Mouse (Mus musculus): ENCODE measurements around the gene Gba.
"Not testable (repeated sequence)": the region's sequence is repeated elsewhere in the genome, so short reads cannot be mapped to it uniquely, and the experiment has no call there.

Gene Gba

DNA sequence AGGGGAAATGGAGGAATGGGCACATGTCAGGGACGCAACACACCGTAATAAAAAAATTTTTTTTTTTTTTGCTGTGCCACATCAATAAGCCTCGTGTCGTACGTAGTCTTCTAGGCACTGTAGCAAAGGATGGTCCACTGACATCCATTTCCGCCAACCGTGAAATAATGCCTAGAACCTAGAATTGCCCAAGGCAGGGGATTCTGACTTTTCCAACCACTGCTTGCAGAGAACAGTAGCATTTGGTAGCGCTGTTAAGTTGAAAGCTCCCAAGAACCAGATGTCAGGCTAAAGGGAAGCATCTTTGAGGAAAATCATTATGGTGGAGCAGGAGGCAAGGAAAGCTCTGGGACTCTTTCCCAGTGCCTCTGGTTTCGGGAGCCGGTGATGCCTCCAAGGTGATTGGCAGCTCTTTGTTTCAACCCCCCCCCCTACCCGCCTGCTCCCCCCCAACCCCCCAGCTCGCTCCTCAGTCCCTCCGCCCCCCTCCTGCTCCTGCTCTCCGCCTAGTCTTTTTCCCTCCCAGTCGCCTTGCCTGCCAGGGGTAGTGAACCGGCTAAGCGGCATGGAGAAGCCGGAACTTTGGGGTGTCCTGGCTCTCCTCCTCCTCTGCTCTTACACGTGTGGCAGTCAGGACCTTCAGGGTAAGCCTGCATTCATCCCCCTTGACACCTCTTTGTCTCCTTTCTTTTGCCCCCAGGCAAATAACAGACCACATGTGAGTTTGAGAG is 12.1 kb downstream of the Gba start, which contains the start of gene Thbs3:
Gene Thbs3, plus strand, starts transcription at position 500 of the 731 bp plus-strand sequence.
- DNase-seq (ENCODE audit: low spot score) = no peak

GRCm38 (mm10) chr3:89215853-89216252 is 13.1 kb downstream of the Gba start:
- peak; percentile 91 for DNase-seq (ENCODE audit: low spot score)

GRCm38 (mm10) chr3:89216407-89216806 is 13.7 kb downstream of the Gba start:
- DNase-seq (ENCODE audit: low spot score) = not testable (repeated sequence)

GRCm38 (mm10) chr3:89218271-89218670 is 15.5 kb downstream of the Gba start:
- DNase-seq (ENCODE audit: low spot score) = peak; percentile 85

GRCm38 (mm10) chr3:89219546-89219945 is 16.8 kb downstream of the Gba start:
- DNase-seq (ENCODE audit: low spot score) = no peak

DNA sequence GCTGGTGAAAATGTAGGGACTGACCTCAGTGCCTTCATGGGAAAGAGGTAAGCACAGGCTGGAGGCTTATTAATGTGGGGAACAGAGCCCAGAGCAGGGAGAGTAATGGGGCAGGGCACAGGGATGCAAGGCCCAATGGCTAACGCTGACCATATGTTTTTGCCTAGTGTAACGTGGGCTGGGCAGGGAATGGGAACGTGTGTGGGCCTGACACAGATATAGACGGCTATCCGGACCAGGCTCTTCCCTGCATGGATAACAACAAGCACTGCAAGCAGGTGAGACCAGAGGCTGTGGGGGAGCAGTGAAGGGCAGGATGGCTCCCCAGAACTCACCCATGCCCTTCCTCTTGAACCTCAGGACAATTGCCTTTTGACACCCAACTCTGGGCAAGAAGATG is 18.4 kb downstream of the Gba start:
- no peak for DNase-seq (ENCODE audit: low spot score)

DNA sequence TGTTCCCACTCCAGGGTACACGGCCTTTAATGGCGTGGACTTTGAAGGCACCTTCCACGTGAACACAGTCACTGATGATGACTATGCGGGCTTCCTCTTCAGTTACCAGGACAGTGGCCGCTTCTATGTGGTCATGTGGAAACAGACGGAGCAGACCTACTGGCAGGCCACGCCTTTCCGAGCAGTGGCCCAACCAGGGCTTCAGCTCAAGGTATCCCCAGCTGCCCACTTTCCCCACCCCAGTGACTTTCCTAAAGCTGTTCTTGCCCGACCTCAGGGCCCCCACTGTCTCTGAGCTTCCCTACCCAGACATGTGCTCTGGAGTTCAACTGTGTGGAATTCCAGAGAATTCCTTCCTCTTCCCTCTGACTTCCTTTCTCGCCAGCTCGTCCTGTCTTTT is 22.1 kb downstream of the Gba start:
- no peak for DNase-seq (ENCODE audit: low spot score)

GRCm38 (mm10) chr3:89225321-89225815 is 22.6 kb downstream of the Gba start:
- DNase-seq (ENCODE audit: low spot score) = no peak

DNA sequence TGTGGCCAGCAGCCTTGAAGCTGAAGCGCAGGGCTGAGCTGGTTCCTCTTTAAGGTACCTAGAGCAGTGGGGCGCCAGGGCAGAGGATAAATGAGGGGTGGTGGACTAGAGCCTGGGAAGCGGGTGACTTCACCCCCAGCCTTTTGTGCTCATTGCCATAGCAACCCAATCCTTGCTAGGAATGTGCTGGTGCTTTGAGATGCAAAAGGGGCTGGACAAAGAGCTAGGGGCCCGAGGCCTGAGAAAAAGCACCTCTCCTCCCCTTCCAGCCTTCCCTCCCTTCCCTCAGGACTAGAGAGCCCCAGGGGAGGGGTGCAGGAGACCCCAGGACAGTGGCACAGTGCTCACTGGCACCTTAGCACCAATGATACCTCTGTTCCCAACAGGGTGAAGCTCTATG is 23.2 kb downstream of the Gba start:
- no peak for DNase-seq (ENCODE audit: low spot score)

GRCm38 (mm10) chr3:89226361-89226760 is 23.6 kb downstream of the Gba start:
- no peak for DNase-seq (ENCODE audit: low spot score)

DNA sequence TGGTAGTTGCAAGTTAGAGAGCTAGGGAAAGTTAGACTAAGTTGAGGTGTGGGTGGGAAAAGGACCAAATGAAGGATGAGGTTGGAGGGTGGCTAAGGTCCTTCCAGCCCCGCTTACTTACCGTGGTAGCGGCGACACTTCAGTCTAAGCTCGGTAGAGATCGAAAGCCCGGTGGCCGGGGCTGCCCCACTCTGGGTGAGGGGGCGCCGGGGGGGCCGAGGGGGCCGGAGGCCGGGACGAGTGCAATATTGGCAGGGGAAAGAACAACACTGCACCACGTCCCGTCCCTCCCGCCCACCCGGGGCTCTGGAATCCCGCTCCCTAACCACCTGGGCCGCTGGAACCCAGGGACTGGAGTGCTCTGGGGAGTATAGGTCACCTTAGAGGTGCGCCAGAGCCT is 24.2 kb downstream of the Gba start, which contains the start of gene Mtx1:
Gene Mtx1, minus strand, starts transcription at position 189 of the 400 bp plus-strand sequence.
- no peak for DNase-seq (ENCODE audit: low spot score)

DNA sequence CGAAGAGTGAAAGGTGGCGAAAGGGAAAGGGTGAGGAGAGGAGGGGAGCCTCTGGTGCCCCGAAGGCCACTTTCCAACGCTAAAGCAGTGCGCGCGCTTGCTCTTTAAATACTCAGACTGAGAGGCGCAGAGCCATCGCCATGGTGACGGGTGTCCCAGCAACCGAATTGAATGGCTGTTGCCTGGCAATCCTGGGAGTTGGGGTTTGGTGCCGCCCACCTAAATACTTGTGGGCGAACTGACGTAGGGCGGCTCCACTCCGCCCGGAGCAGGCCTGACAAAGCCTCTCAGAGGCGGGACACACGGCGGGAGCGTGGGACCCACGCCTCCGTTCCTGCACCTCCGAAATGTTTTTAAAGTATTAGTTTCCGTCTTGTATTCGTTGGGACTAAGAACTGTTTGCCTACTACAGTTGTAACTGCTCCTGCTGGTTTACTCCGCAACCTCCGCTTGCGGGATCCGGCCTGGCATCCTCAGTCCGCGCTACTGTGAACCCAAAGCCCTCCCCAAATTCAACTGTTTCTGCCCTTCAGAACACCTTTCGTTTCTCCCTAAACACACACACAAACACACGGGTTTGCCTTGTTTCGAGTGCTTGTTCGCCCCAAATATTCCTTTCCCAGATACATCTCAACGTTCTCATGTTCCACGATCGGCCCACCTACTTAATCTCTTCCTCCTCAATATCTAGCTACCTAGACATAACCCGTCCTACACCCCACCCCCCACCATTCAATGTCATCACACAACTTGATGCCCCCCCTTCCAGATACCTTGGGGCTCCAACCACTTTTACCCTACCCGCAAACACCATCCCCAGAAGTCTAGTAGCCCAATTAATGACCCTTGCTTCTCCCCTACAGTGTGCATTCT is 24.8 kb downstream of the Gba start:
- DNase-seq (ENCODE audit: low spot score) = peak; percentile 94

DNA sequence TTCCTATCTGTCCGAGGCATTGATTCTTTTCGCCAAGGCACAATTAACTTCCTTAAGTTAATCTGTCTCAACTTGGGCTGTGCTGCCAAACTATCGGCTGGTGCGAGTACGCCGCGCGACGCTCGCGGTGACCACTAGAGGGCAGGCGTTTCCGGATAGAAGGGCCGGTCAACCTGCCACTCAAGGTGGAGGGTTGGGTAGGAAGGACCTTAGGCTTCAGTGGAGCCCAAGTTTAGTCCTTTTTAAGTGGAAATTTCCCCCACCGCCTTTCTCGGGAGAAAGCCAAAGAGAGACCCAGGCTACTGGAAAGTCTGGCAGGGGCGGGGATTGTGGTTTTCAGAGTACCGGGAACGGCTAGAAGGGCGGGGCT is 25.4 kb downstream of the Gba start:
- DNase-seq (ENCODE audit: low spot score) = peak; percentile 93

- peak; percentile 68 for DNase-seq (ENCODE audit: low spot score)
Measured at GRCm38 (mm10) chr3:89228836-89229235, 26.1 kb downstream of the Gba start, which contains the start of gene Muc1. TSS of gene Muc1 (plus strand) at chr3:89229057.

DNA sequence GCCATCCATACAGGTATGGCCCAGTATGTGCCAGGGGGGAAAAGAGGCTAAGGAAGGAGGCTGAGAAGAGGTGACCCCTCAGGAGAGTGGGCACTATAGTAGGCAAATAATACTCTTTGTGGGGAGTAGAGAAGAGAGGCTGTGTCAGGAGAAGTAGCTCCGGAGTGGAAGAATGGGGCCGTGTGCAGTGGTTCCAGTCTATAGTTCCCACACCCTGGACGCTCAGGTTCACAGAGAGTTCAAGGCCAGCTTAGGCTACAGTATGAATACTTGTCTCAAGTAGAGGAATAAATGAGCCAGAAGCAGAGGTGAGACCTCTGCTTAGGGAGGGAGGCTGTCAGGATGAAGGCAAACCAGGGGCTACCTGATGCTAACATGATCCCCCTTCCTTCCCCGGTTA is 26.5 kb downstream of the Gba start:
- no peak for DNase-seq (ENCODE audit: low spot score)

DNA sequence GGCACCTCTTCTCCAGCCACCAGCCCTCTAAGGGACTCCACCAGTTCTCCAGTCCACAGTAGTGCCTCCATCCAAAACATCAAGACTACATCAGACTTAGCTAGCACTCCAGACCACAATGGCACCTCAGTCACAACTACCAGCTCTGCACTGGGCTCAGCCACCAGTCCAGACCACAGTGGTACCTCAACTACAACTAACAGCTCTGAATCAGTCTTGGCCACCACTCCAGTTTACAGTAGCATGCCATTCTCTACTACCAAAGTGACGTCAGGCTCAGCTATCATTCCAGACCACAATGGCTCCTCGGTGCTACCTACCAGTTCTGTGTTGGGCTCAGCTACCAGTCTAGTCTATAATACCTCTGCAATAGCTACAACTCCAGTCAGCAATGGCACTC is 27.8 kb downstream of the Gba start:
- DNase-seq (ENCODE audit: low spot score) = no peak

GRCm38 (mm10) chr3:89231345-89231744 is 28.6 kb downstream of the Gba start:
- DNase-seq (ENCODE audit: low spot score) = no peak

- DNase-seq (ENCODE audit: low spot score) = no peak
Measured at GRCm38 (mm10) chr3:89231772-89232275, 29.1 kb downstream of the Gba start.

DNA sequence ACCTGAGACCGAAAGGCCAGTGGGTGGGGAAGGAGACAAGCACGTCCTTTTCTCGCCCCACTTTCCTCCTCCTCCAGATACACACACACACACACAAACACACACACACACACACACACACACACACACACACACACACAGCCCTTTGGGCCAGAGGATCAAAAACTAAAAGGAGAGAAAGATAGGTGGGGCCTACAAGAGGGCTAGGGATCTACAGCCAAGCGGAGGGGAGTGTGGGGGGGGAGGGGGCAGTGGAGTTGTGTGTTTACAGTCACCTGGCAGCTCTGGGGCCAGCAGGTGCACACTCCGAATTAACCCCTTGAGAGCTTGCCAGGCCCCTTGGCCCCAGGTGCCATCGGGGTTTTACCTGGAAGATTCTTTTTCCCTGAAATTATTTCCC is 29.9 kb downstream of the Gba start:
- peak; percentile 60 for DNase-seq (ENCODE audit: low spot score)

DNA sequence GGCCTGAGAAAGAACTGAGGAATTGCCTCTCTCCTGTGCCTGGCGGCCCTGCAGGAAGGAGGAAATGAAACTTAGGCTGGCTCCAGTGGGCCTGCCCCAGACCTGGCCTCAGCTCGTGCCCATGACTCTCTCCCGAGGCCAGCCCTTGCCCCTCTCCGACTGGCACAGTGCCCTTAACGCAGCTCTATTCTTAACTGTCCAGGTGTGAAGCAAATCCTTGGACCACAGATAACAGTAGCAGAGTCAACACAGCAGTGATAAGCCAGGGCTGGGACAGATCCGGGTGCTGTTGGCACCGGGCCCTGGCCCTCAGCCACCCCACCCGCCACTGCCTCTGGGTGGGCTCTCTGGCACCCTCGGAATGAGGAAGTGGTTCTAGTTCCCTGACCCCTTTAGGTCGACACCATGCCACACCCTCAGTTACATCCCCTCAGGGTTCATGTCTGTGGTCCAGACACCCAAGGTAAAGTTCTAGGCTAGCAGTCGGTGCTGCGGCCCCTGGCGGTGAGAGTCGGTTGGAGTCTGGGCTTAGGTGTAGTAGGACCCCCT is 30.9 kb downstream of the Gba start:
- peak; percentile 53 for DNase-seq (ENCODE audit: low spot score)

GRCm38 (mm10) chr3:89236516-89236915 is 33.8 kb downstream of the Gba start:
- DNase-seq (ENCODE audit: low spot score) = no peak

GRCm38 (mm10) chr3:89237682-89238081 is 35.0 kb downstream of the Gba start:
- no peak for DNase-seq (ENCODE audit: low spot score)

All from lung, postnatal 25 days (tissue).